Mouse (Mus musculus) C3H10T1/2 (cell line): ENCODE measurements around the gene Tpd52l2. TPM values are rescaled to one million over a fixed set of nuclear protein-coding genes. Genes with fewer than 3 reads are reported as not detected.

Experiments used
- polyA plus RNA-seq, 2 experiments: library from polyadenylated mRNA; unstranded; fragments of >200 nt; fragmentation: generic; extraction: Trizol; gene quantifications; one replicate each; pipeline ENCODE4 v1.2.1; 2012; ENCODE audit warnings: missing spikeins in 2 of 2

The Tpd52l2 gene
- 10 to 100 TPM; 61.2 to 89.0 TPM for polyA plus RNA-seq

GRCm38 (mm10) chr2:181496831-181497547 is at the start of gene Tpd52l2:
Gene Tpd52l2 (plus strand): TSS chr2:181497142.

GRCm38 (mm10) chr2:181459153-181459672 is 37.7 kb upstream of the Tpd52l2 start, which contains the start of gene Zbtb46:
Gene Zbtb46 (minus strand): TSS chr2:181459426.

GRCm38 (mm10) chr2:181493156-181493927 is 3.6 kb upstream of the Tpd52l2 start, which contains the start of gene Abhd16b:
Gene Abhd16b (plus strand): TSS chr2:181493206.

GRCm38 (mm10) chr2:181520118-181520935 is 23.4 kb downstream of the Tpd52l2 start, which contains the start of gene Dnajc5:
Gene Dnajc5 (plus strand): TSS chr2:181520485.

Other genes with a start within 250 kb of the Tpd52l2 start
- gene Gmeb2, start 209.1 kb upstream of the Tpd52l2 start, polyA plus RNA-seq = 1 to 10 TPM; 3.1 to 9.1 TPM
- gene Stmn3, start 182.6 kb upstream of the Tpd52l2 start, polyA plus RNA-seq = under 1 TPM in 1 of 2 experiments, not detected in 1; 0.14 TPM
- 10 to 100 TPM; 29.8 to 40.9 TPM for gene Rtel1, start 177.4 kb upstream of the Tpd52l2 start, polyA plus RNA-seq
- gene Zgpat, start 132.2 kb upstream of the Tpd52l2 start, polyA plus RNA-seq = 10 to 100 TPM in 1 of 2 experiments, 1 to 10 TPM in 1; 8.6 to 19.6 TPM
- 10 to 100 TPM; 34.3 to 40.3 TPM for gene Arfrp1, start 131.7 kb upstream of the Tpd52l2 start, polyA plus RNA-seq
- gene Lime1, start 117.1 kb upstream of the Tpd52l2 start, polyA plus RNA-seq = 10 to 100 TPM in 1 of 2 experiments, 1 to 10 TPM in 1; 2.1 to 19.5 TPM
- 1 to 10 TPM in 1 of 2 experiments, under 1 TPM in 1; 0.48 to 1.7 TPM for gene Zbtb46, start 37.7 kb upstream of the Tpd52l2 start, polyA plus RNA-seq
- gene Abhd16b, start 3.9 kb upstream of the Tpd52l2 start, polyA plus RNA-seq = under 1 TPM in 1 of 2 experiments, not detected in 1; 0.15 TPM
- gene Dnajc5, start 23.3 kb downstream of the Tpd52l2 start, polyA plus RNA-seq = 10 to 100 TPM; 11.6 to 26.9 TPM
- 10 to 100 TPM; 13.4 to 44.3 TPM for gene Uckl1, start 87.8 kb downstream of the Tpd52l2 start, polyA plus RNA-seq
- gene Prpf6, start 94.7 kb downstream of the Tpd52l2 start, polyA plus RNA-seq = 10 to 100 TPM; 16.1 to 53.3 TPM
- gene Zfp512b, start 95.7 kb downstream of the Tpd52l2 start, polyA plus RNA-seq = 10 to 100 TPM in 1 of 2 experiments, 1 to 10 TPM in 1; 1.6 to 22.7 TPM
- gene Samd10, start 102.1 kb downstream of the Tpd52l2 start, polyA plus RNA-seq = 1 to 10 TPM in 1 of 2 experiments, under 1 TPM in 1; 0.49 to 1.1 TPM
- under 1 TPM in 1 of 2 experiments, not detected in 1; 0.13 TPM for gene Gm29797, start 159.9 kb downstream of the Tpd52l2 start, polyA plus RNA-seq
- gene Sox18, start 174.5 kb downstream of the Tpd52l2 start, polyA plus RNA-seq = under 1 TPM in 1 of 2 experiments, not detected in 1; 0.05 TPM
- 10 to 100 TPM in 1 of 2 experiments, 1 to 10 TPM in 1; 1.5 to 12.1 TPM for gene Tcea2, start 183.2 kb downstream of the Tpd52l2 start, polyA plus RNA-seq
- 10 to 100 TPM; 39.2 to 39.9 TPM for gene Rgs19, start 196.8 kb downstream of the Tpd52l2 start, polyA plus RNA-seq
- gene Lkaaear1, start 201.3 kb downstream of the Tpd52l2 start, polyA plus RNA-seq = not detected
- under 1 TPM in 1 of 2 experiments, not detected in 1; 0.01 TPM for gene Oprl1, start 217.9 kb downstream of the Tpd52l2 start, polyA plus RNA-seq